In the genomic region with DNA sequence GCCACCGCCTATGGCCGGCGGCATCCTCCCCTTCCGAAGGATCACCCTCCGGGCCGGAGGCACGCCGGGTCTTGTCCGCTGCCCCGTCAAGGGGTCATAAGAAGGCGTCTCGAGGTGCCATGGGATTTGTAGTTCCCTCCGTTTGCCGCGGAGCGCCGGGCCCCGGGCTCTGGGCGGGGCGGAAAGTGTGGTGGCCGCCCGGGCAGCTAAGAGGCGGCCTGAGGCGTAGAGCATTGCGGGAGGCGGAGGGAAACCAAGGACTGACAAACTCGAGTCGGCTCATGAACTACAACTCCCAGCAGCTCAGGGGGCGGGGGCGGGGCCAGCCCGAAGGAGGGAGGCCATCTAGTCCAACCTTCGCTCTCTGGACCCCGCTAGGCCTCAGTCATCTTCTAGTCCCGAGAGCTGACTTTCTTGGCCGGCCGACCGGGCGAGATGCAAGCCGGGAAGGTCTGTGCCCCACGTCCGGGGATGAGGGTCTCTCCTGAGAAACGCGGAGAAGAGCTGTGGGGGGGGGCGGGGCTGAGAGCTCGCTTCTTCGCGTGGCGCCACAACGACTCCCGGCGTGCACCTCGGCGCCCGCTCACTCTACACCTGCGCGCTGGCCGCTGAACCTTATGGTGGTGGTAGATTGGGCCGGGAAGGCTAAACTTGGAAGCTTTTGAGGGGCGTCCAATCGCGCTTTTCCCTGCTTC, we compare ENCODE assay signal across 8 mouse cellular contexts. TPM values are rescaled to one million over a fixed set of nuclear protein-coding genes. Genes with fewer than 3 reads are reported as not detected.
A peak's percentile ranks its signal among the peaks of the same experiment; 100 is the strongest.
DNase-seq lines count a peak whose midpoint lies in the region; ATAC-seq lines count a peak whose summit lies in the region.

A gene (minus strand): TSS at position 574 of the 695 bp plus-strand sequence.

- peak within 1 kb of the TSS; percentile 61 for H3K4me2 ChIP-seq in hindbrain, embryonic 11.5 days (replicated peaks; ENCODE audit: low read depth, low read length)

- peak within 1 kb of the TSS; percentile 83 for H3K4me3 ChIP-seq in hindbrain, embryonic 11.5 days (ENCODE audit: low read depth, low read length)

- H3K9ac ChIP-seq in hindbrain, embryonic 11.5 days (ENCODE audit: low read depth, low read length), result peak within 1 kb of the TSS; percentile 84

- peak; percentile 96 for ATAC-seq in hindbrain, embryonic 11.5 days (ENCODE audit: low FRiP score)

- DNase-seq in Muller cell, postnatal 12 days (ENCODE audit: inconsistent ontology term), result peak; percentile 99
- peak; percentile 97 for DNase-seq in cerebellum, adult 9-11 months
- peak; percentile 93 to 94 for DNase-seq in frontal cortex, adult 2 months (ENCODE audit: extremely low spot score in 1 of 2, low spot score in 1 of 2)
- peak; percentile 92 for DNase-seq in hindbrain, embryonic 11.5 days (ENCODE audit: low spot score)
- peak; percentile 90 to 92 for DNase-seq in layer of hippocampus, postnatal 10 days (ENCODE audit: low spot score in 2 of 2)
- DNase-seq in lung, postnatal 10 days, result peak; percentile 97
- DNase-seq in ovary, postnatal 36 days (ENCODE audit: low spot score), result peak; percentile 93
- DNase-seq in thymus, postnatal 25 days, result peak; percentile 86

- H3K9me3 ChIP-seq in hindbrain, embryonic 11.5 days (ENCODE audit: control insufficient read depth, low read length), result no peaks in the 10 kb centered on the region

- no peaks in the 10 kb centered on the region for H3K4me1 ChIP-seq in hindbrain, embryonic 11.5 days (replicated peaks; ENCODE audit: control insufficient read depth, insufficient read depth, low read length)

- H3K36me3 ChIP-seq in hindbrain, embryonic 11.5 days (ENCODE audit: control insufficient read depth, insufficient read depth, low read length), result no peaks in the 10 kb centered on the region

- no peaks in the 10 kb centered on the region for H3K27me3 ChIP-seq in hindbrain, embryonic 11.5 days (ENCODE audit: control insufficient read depth, insufficient read depth, low read length)

- H3K27ac ChIP-seq in hindbrain, embryonic 11.5 days (ENCODE audit: low read depth, low read length), result peak within 1 kb of the TSS; percentile 92

- WGBS in hindbrain, embryonic 11.5 days, result under 1% methylated on average over 59 of the region's 61 CpGs

RNA-seq across cellular contexts. Expression of the gene that starts here (rescaled TPM):
- polyA plus RNA-seq in frontal cortex, adult 2 months (2012; rRNA removed), result 18.4 and 21.0 TPM in 2 replicates
- polyA plus RNA-seq in hindbrain, embryonic 11.5 days (2014; fragmentation: Nextera tagmentation; extraction: Ambion mirVana), result 14.8 and 17.0 TPM in 2 replicates
- 10 to 100 TPM; 20.1 to 20.3 TPM for total RNA-seq in layer of hippocampus, postnatal 10 days (2021)

Comparison
In these comparisons a context has a peak if more than half of its experiments do, and no peak if none do; other contexts are left out.
1. Peak in every context shown above with its lines: DNase-seq, ATAC-seq, H3K4me3 ChIP-seq and H3K27ac ChIP-seq.